Mouse (Mus musculus) kidney, postnatal 0 days (tissue): ENCODE data around the gene Htr1f. TPM values are rescaled to one million over a fixed set of nuclear protein-coding genes. Genes with fewer than 3 reads are reported as not detected.

Experiments
- ATAC-seq: fragments of 200-750 bp; cut with Nextera tagmentation; replicated peaks from 2 replicates; pipeline ENCODE4 v1.8.0; 2017; ENCODE audit warnings: low read depth, moderate number of reproducible peaks, moderate TSS enrichment, moderate library complexity; ENCODE audit not compliant: low FRiP score
- DNase-seq: peaks from one replicate; pipeline ENCODE4 v3.0.0-alpha.2; 2016; ENCODE audit warnings: low spot score
- H3K27ac ChIP-seq: fragments of 300-500 bp; sonication (generic); 2 replicates; pipeline ENCODE4 v1.5.1; 2014; ENCODE audit warnings: mild to moderate bottlenecking
- H3K27me3 ChIP-seq: fragments of 300-500 bp; sonication (generic); 2 replicates; pipeline ENCODE4 v1.6.1; 2014; ENCODE audit warnings: low read length, mixed read lengths; ENCODE audit not compliant: insufficient read depth
- H3K36me3 ChIP-seq: fragments of 300-500 bp; sonication (generic); 2 replicates; pipeline ENCODE4 v1.6.1; 2014; ENCODE audit warnings: low read length, mixed read lengths; ENCODE audit not compliant: insufficient read depth
- H3K4me1 ChIP-seq: fragments of 300-500 bp; sonication (generic); replicated peaks from 2 replicates; pipeline ENCODE4 v1.6.1; 2014; ENCODE audit warnings: antibody characterized with exemption, low read length, mixed read lengths; ENCODE audit not compliant: insufficient read depth
- H3K4me2 ChIP-seq: fragments of 300-500 bp; sonication (generic); 2 replicates; pipeline ENCODE4 v1.6.1; 2014; ENCODE audit warnings: mild to moderate bottlenecking, low read length, moderate library complexity, mixed read lengths
- H3K4me3 ChIP-seq: fragments of 300-500 bp; sonication (generic); replicated peaks from 2 replicates; pipeline ENCODE4 v1.5.1; 2014; ENCODE audit warnings: low read depth, low read length
- H3K9ac ChIP-seq: fragments of 300-500 bp; sonication (generic); 2 replicates; pipeline ENCODE4 v1.6.1; 2014; ENCODE audit warnings: low read depth, low read length
- H3K9me3 ChIP-seq: fragments of 300-500 bp; sonication (generic); replicated peaks from 2 replicates; pipeline ENCODE4 v1.6.1; 2016; ENCODE audit warnings: low read length, inconsistent platforms, mixed read lengths
- CTCF ChIP-seq: IDR thresholded peaks from 2 replicates; pipeline ENCODE4 v1.5.1; 2016; ENCODE audit warnings: antibody characterized with exemption, low read depth, mild to moderate bottlenecking, moderate library complexity
- WGBS: fragments of 180-500 bp; shearing (Covaris S2); extraction: QIAGEN DNeasy Blood & Tissue Kit; methylation state at CpG from one replicate; pipeline ENCODE4 v1.1.7; 2014; 5-methylcytosine and 5-hydroxymethylcytosine counted together
- polyA plus RNA-seq: library from polyadenylated mRNA; unstranded; fragments of >200 nt; fragmentation: Nextera tagmentation; extraction: Ambion mirVana; gene quantifications from 2 replicates; pipeline ENCODE4 v1.2.1, GENCODE M21; 2015

Htr1f gene
- polyA plus RNA-seq, 1 experiment from 2014 or later: 0.07 TPM

DNA sequence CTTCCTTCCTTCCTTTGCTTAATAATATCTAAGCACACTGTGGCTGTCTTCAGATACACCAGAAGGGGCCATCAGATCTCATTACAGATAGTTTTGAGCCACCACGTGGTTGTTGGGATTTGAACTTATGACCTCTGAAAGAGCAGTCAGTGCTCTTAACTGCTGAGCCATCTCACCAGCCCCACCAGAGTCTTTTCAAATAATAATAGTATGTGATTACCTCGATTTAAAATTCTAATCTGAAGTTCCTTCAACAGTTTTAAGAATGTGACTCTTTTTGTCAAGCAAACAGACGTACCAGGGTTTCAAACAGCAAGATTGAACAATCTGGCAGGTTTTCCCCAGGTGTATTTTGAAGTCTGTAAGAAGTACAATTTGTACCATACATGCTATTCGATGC lies 220.1 kb downstream of the Htr1f start:
- Histone ChIP-seq H3K36me3 (no peaks in the 10 kb centered on the region), H3K9me3 (no peaks in the 10 kb centered on the region), H3K27ac (no peak overlapping the region), H3K4me1 (0 out of 2 replicates have a peak, but pooled peaks cover 3% of the 10 kb centered on the region), H3K9ac (no peak overlapping the region), H3K4me2 (no peak overlapping the region), H3K4me3 (no peak overlapping the region), H3K27me3 (no peaks in the 10 kb centered on the region)
- no peak for TF ChIP-seq CTCF
- 46% methylated on average over 4 of the region's 4 CpGs for WGBS
- no peak for ATAC-seq
- no peak for DNase-seq

DNA sequence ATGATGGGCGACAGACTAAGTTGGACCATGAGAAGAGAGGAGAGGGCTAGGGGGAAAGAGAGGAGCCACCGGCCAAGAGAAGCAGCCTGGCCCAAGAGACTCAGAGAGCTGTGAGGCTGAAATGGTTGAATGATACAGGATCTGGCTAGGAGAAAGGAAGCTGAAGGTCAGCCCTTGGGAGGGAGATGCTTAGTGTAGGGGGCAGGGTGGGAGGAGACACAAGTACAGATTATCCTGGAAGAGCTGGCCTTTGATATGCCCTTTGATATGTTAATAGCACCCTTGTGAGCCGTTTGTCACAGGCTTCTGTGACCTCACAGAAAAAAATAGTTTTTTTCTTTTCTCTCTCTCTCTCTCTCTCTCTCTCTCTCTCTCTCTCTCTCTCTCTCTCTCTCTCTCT lies 220.5 kb downstream of the Htr1f start:
- Histone ChIP-seq H3K36me3 (no peaks in the 10 kb centered on the region), H3K4me1 (0 out of 2 replicates have a peak, but pooled peaks cover 3% of the 10 kb centered on the region), H3K27ac (no peak overlapping the region), H3K27me3 (no peaks in the 10 kb centered on the region), H3K4me3 (no peak overlapping the region), H3K4me2 (no peak overlapping the region), H3K9ac (no peak overlapping the region), H3K9me3 (no peaks in the 10 kb centered on the region)
- 18% methylated on average over 3 of the region's 3 CpGs for WGBS
- ATAC-seq: no peak
- no peak for DNase-seq
- TF ChIP-seq CTCF: no peak

DNA sequence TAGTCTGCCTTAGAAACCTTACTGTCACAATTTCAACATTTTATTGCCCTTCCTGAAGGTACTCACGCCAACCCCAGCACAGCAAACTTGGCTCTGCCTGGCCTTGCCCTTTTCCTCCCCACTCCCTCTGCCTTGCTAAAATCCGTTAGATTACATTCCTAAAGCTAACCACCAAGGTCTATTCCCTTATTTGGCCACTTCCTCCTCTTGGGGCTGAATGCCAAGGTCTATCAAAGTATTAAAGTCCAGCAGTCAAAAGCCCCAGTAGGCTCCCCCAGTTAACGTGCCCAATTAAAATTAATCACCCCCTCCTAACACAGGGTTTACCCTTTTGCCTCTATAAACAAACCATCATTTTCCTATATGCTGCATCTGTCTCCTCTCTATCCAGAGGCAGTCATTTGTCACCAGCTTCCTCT lies 221.2 kb downstream of the Htr1f start:
- H3K36me3 ChIP-seq: no peaks in the 10 kb centered on the region
- DNase-seq: peak; percentile 66
- no peak overlapping the region for H3K9ac ChIP-seq
- TF ChIP-seq CTCF: no peak
- no peak overlapping the region for H3K4me2 ChIP-seq
- H3K9me3 ChIP-seq: no peaks in the 10 kb centered on the region
- peak; percentile 46; the same call in 1 of the 2 replicates for ATAC-seq
- WGBS: 3% methylated on average over 3 of the region's 3 CpGs
- H3K27me3 ChIP-seq: no peaks in the 10 kb centered on the region
- no peak overlapping the region for H3K4me3 ChIP-seq
- H3K4me1 ChIP-seq: 0 out of 2 replicates have a peak, but pooled peaks cover 3% of the 10 kb centered on the region
- no peak overlapping the region for H3K27ac ChIP-seq

DNA sequence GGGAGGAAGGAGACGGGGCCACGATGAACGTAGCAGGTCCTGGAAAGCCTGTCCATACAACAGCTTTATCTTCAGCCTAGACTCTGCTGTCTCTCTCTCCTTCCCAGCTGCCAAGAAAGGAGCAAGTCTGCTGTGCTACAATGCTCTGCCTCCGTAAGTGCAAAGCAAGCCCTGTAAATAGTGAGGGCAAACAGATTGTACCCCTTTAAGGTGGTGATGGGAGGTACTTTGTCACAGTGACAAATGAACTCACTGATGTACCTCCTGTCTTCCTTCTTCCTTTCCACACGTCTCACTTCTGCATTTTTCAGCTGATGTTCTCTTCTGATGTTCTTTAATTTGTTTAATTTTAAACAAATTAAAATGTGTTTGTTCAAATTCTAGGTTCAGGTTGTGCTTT lies 221.8 kb downstream of the Htr1f start:
- H3K36me3 ChIP-seq: no peaks in the 10 kb centered on the region
- no peak overlapping the region for H3K4me3 ChIP-seq
- no peaks in the 10 kb centered on the region for H3K27me3 ChIP-seq
- H3K4me1 ChIP-seq: 0 out of 2 replicates have a peak, but pooled peaks cover 3% of the 10 kb centered on the region
- TF ChIP-seq CTCF: no peak
- no peak overlapping the region for H3K9ac ChIP-seq
- no peaks in the 10 kb centered on the region for H3K9me3 ChIP-seq
- H3K4me2 ChIP-seq: no peak overlapping the region
- H3K27ac ChIP-seq: no peak overlapping the region
- DNase-seq: no peak
- 45% methylated on average over 5 of the region's 5 CpGs for WGBS
- no peak for ATAC-seq

DNA sequence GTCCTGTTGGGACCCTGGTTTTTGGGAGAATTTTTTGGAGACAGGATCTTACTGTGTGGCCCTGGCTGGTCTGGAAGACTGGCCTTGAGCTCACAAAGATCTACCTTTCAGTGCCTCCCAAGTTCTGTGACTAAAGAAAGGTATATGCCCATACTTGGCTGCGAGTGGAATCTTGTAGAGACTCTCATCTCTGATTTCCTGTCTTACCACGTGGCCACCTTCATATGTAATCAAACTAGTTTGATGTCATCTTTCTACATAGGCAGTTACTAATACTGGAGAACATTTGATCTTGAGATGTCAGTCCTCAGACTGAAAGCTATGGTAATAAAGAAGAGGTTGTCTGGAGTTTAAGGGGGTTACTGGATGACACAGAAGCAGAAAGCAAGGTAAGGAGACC lies 224.2 kb downstream of the Htr1f start:
- no peak for TF ChIP-seq CTCF
- WGBS: 84% methylated on average over 2 of the region's 2 CpGs
- ATAC-seq (no peak), DNase-seq (no peak)
- Histone ChIP-seq H3K4me3 (no peak overlapping the region), H3K36me3 (no peaks in the 10 kb centered on the region), H3K9ac (no peak overlapping the region), H3K4me2 (no peak overlapping the region), H3K27me3 (no peaks in the 10 kb centered on the region), H3K4me1 (0 out of 2 replicates have a peak, but pooled peaks cover 3% of the 10 kb centered on the region), H3K9me3 (no peaks in the 10 kb centered on the region), H3K27ac (no peak overlapping the region)

DNA sequence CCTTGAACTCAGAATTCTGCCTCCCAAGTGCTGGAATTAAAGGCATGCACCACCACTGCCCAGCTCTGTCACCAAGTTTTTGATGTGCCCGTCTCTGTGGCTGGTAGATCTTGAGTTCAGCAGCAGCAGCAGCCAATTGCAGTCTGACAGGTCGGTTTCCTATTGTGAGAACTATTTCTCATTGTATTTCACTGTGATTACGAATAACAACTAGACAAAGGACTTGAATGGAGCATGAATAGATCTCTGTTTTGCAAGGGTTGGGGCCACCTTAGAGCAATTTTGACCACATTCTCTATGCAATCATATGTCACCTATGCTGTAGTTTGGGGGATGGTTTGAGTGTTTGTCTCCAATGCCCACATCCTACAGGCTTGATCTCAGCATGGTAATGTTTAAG lies 224.7 kb downstream of the Htr1f start:
- ATAC-seq (no peak), DNase-seq (no peak)
- Histone ChIP-seq H3K4me1 (0 out of 2 replicates have a peak, but pooled peaks cover 3% of the 10 kb centered on the region), H3K36me3 (no peaks in the 10 kb centered on the region), H3K27me3 (no peaks in the 10 kb centered on the region), H3K9me3 (no peaks in the 10 kb centered on the region), H3K4me2 (no peak overlapping the region), H3K4me3 (no peak overlapping the region), H3K27ac (no peak overlapping the region), H3K9ac (no peak overlapping the region)
- 90% methylated on average over 3 of the region's 3 CpGs for WGBS
- TF ChIP-seq CTCF: no peak

DNA sequence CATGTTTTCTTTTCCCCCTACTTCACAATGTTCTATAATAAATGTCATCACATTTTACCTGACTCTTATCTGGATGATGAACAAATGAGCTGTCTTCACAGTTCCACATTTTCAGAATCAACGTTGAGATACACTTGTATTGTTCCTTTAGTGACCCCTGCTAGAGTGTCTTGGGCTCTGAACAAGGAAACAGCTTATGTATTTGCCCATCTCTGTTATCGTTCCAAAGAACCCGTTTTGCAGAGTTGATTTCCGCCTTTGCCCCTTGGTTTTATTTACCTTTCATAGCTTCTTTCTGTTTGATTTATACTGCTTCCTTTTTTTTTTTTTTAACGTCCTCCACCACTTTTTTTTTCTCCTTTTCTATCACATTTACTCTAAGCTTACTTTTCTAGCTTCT lies 225.9 kb downstream of the Htr1f start:
- Histone ChIP-seq H3K4me2 (no peak overlapping the region), H3K4me3 (no peak overlapping the region), H3K9ac (no peak overlapping the region), H3K4me1 (0 out of 2 replicates have a peak, but pooled peaks cover 3% of the 10 kb centered on the region), H3K27ac (no peak overlapping the region), H3K36me3 (no peaks in the 10 kb centered on the region), H3K9me3 (no peaks in the 10 kb centered on the region), H3K27me3 (no peaks in the 10 kb centered on the region)
- WGBS: 50% methylated on average over 5 of the region's 5 CpGs
- ATAC-seq: no peak
- no peak for DNase-seq
- no peak for TF ChIP-seq CTCF
